Mouse (Mus musculus) heart, embryonic 14.5 days (tissue): ENCODE measurements around the gene Wfdc8. TPM values are rescaled to one million over a fixed set of nuclear protein-coding genes. Genes with fewer than 3 reads are reported as not detected.
"Not testable (repeated sequence)": the region's sequence is repeated elsewhere in the genome, so short reads cannot be mapped to it uniquely, and the experiment has no call there.

Experiments
- ATAC-seq: fragments of 200-750 bp; cut with Nextera tagmentation; 2 replicates; pipeline ENCODE4 v1.8.0; 2017; ENCODE audit warnings: low read depth, moderate TSS enrichment; ENCODE audit not compliant: insufficient number of reproducible peaks, insufficient read depth, low FRiP score
- H3K27ac ChIP-seq, 2 experiments: fragments of 200-500 bp in 1 of 2; fragments of 300-500 bp in 1 of 2; sonication (generic) in 1 of 2; replicated peaks in 1 of 2; 2 replicates each; pipeline ENCODE4 v1.5.1; 2012 to 2014; ENCODE audit warnings: low read depth in 2 of 2, low read length in 2 of 2, control low read depth in 1 of 2, mild to moderate bottlenecking in 1 of 2, mixed read lengths in 1 of 2; ENCODE audit not compliant: control insufficient read depth in 1 of 2, insufficient read depth in 1 of 2
- H3K27me3 ChIP-seq: fragments of 300-500 bp; sonication (generic); 2 replicates; pipeline ENCODE4 v1.6.1; 2014; ENCODE audit warnings: mild to moderate bottlenecking, low read length, control low read depth; ENCODE audit not compliant: control insufficient read depth, insufficient read depth
- H3K36me3 ChIP-seq: fragments of 300-500 bp; sonication (generic); 2 replicates; pipeline ENCODE4 v1.6.1; 2014; ENCODE audit warnings: mild to moderate bottlenecking, control low read depth, low read length, mixed read lengths; ENCODE audit not compliant: control insufficient read depth, insufficient read depth
- H3K4me1 ChIP-seq, 2 experiments: fragments of 200-500 bp in 1 of 2; fragments of 300-500 bp in 1 of 2; sonication (generic) in 1 of 2; 2 replicates each; pipeline ENCODE4 v1.6.1; 2012 to 2014; ENCODE audit warnings: low read length in 2 of 2, control low read depth in 1 of 2, mixed read lengths in 1 of 2; ENCODE audit not compliant: control insufficient read depth in 2 of 2, insufficient read depth in 2 of 2
- H3K4me2 ChIP-seq: fragments of 300-500 bp; sonication (generic); 2 replicates; pipeline ENCODE4 v1.6.1; 2014; ENCODE audit warnings: mild to moderate bottlenecking, low read length
- H3K4me3 ChIP-seq, 2 experiments: fragments of 200-500 bp in 1 of 2; fragments of 300-500 bp in 1 of 2; sonication (generic) in 1 of 2; 2 replicates each; pipeline ENCODE4 v1.5.1; 2012 to 2014; ENCODE audit warnings: low read length in 2 of 2, mild to moderate bottlenecking in 2 of 2, control low read depth in 1 of 2, low read depth in 1 of 2, moderate library complexity in 1 of 2; ENCODE audit not compliant: control insufficient read depth in 1 of 2, insufficient read depth in 1 of 2
- H3K9ac ChIP-seq: fragments of 300-500 bp; sonication (generic); 2 replicates; pipeline ENCODE4 v1.6.1; 2014; ENCODE audit warnings: mild to moderate bottlenecking, low read length
- H3K9me3 ChIP-seq: fragments of 300-500 bp; sonication (generic); 2 replicates; pipeline ENCODE4 v1.6.1; 2016; ENCODE audit warnings: low read length, control low read depth; ENCODE audit not compliant: control insufficient read depth
- WGBS: fragments of 180-500 bp; shearing (Covaris S2); extraction: QIAGEN DNeasy Blood & Tissue Kit; methylation state at CpG from one replicate; pipeline ENCODE4 v1.1.7; 2014; 5-methylcytosine and 5-hydroxymethylcytosine counted together
- polyA plus RNA-seq: library from polyadenylated mRNA; unstranded; fragments of >200 nt; fragmentation: Nextera tagmentation; extraction: Ambion mirVana; gene quantifications from 2 replicates; pipeline ENCODE4 v1.2.1, GENCODE M21; 2014

The Wfdc8 gene
- polyA plus RNA-seq: not detected in 2 replicates

- H3K9me3 ChIP-seq, H3K4me1 ChIP-seq, H3K4me3 ChIP-seq, H3K27ac ChIP-seq, ATAC-seq, H3K4me2 ChIP-seq, H3K36me3 ChIP-seq, H3K9ac ChIP-seq, H3K27me3 ChIP-seq: not testable (repeated sequence)
- 49% methylated on average over 8 of the region's 8 CpGs for WGBS
Measured at GRCm38 (mm10) chr2:164613471-164613870, at the start of gene Wfdc8, which contains the start of gene Wfdc6b. TSS of gene Wfdc8 (minus strand) at chr2:164613626. TSS of gene Wfdc6b (plus strand) at chr2:164613522.

DNA sequence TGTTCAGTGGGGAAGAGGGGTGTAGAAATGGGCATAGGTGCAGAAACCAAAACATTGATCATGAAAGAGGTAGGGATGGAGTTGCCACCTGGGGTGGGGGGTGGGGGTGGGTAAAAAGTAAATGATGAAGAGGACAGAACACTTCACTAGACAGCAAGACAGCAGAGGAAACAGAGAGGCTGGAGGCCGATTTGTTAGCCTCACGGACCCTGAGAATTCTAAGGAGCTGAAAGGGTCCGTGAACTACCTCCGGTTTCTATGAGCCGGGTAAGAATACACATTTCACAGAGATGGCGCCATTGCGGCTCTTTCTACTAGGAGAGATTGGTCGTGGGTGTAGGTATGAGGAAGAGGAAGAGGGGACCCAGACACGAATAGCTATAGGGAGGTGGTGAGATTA, 43.1 kb upstream of the Wfdc8 start, which contains the start of gene Wfdc9:
Gene Wfdc9 (minus strand): TSS at position 101 of the 400 bp plus-strand sequence.
- WGBS: 78% methylated on average over 9 of the region's 9 CpGs
- Histone ChIP-seq H3K4me2 (no peak within 1 kb of the TSS), H3K4me3 (no peak within 1 kb of the TSS), H3K9me3 (no peaks in the 10 kb centered on the region), H3K9ac (no peak within 1 kb of the TSS), H3K27me3 (0 out of 2 replicates have a peak, but pooled peaks cover 4% of the 10 kb centered on the region), H3K36me3 (no peaks in the 10 kb centered on the region), H3K4me1 (no peaks in the 10 kb centered on the region), H3K27ac (no peak within 1 kb of the TSS)
- no peak for ATAC-seq

GRCm38 (mm10) chr2:164655858-164656257, 42.4 kb upstream of the Wfdc8 start, which contains the start of gene Wfdc10:
TSS of gene Wfdc10 (plus strand) at chr2:164656046.
- no peaks in the 10 kb centered on the region for H3K36me3 ChIP-seq
- H3K27ac ChIP-seq: no peak within 1 kb of the TSS
- 0 out of 2 replicates have a peak, but pooled peaks cover 4% of the 10 kb centered on the region for H3K27me3 ChIP-seq
- no peak within 1 kb of the TSS for H3K9ac ChIP-seq
- no peaks in the 10 kb centered on the region for H3K4me1 ChIP-seq
- WGBS: 9% methylated on average over 11 of the region's 11 CpGs
- no peak within 1 kb of the TSS for H3K4me2 ChIP-seq
- no peak within 1 kb of the TSS for H3K4me3 ChIP-seq
- no peaks in the 10 kb centered on the region for H3K9me3 ChIP-seq
- ATAC-seq: no peak

- H3K4me2 ChIP-seq: no peak overlapping the region
- H3K4me1 ChIP-seq: no peaks in the 10 kb centered on the region
- 75% methylated on average over 13 of the region's 13 CpGs for WGBS
- no peak for ATAC-seq
- H3K27me3 ChIP-seq: no peaks in the 10 kb centered on the region
- no peaks in the 10 kb centered on the region for H3K36me3 ChIP-seq
- H3K27ac ChIP-seq: no peak overlapping the region
- H3K4me3 ChIP-seq: no peak overlapping the region
- H3K9ac ChIP-seq: no peak overlapping the region
- H3K9me3 ChIP-seq: no peaks in the 10 kb centered on the region
Measured at GRCm38 (mm10) chr2:164641881-164642673, 28.7 kb upstream of the Wfdc8 start.

- H3K4me1 ChIP-seq: no peaks in the 10 kb centered on the region
- no peak overlapping the region for H3K9ac ChIP-seq
- WGBS: 68% methylated on average over 7 of the region's 7 CpGs
- H3K9me3 ChIP-seq: no peaks in the 10 kb centered on the region
- no peaks in the 10 kb centered on the region for H3K27me3 ChIP-seq
- no peak overlapping the region for H3K4me2 ChIP-seq
- no peak overlapping the region for H3K27ac ChIP-seq
- ATAC-seq: no peak
- H3K36me3 ChIP-seq: no peaks in the 10 kb centered on the region
- no peak overlapping the region for H3K4me3 ChIP-seq
Measured at GRCm38 (mm10) chr2:164641129-164641528, 27.7 kb upstream of the Wfdc8 start.

GRCm38 (mm10) chr2:164638696-164639095, 25.3 kb upstream of the Wfdc8 start, which contains the start of gene Wfdc16:
TSS of gene Wfdc16 (minus strand) at chr2:164638796.
- Histone ChIP-seq H3K4me1 (no peaks in the 10 kb centered on the region), H3K4me2 (no peak within 1 kb of the TSS), H3K4me3 (no peak within 1 kb of the TSS), H3K27ac (no peak within 1 kb of the TSS), H3K9ac (no peak within 1 kb of the TSS), H3K9me3 (no peaks in the 10 kb centered on the region), H3K27me3 (no peaks in the 10 kb centered on the region), H3K36me3 (no peaks in the 10 kb centered on the region)
- 74% methylated on average over 3 of the region's 3 CpGs for WGBS
- no peak for ATAC-seq

DNA sequence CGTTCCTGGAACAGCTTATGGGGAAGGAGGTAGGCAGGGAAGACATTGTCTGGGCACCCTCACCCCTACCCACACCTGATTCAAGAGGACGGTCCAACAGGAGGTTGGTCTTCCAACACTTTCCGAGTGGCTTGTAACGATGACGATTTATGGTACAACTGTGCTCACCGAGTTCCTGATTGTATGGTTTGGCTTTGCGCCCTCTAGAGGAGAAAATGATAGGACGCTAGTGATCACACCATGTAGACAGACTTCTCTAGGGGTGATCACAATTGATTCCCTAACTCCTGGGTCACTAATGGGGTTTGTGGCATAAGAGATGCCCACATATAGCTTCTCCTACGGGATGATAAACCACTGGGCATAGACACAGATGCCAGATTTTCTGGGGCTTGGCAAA, 21.8 kb upstream of the Wfdc8 start:
- WGBS: 77% methylated on average over 9 of the region's 9 CpGs
- no peaks in the 10 kb centered on the region for H3K27me3 ChIP-seq
- H3K27ac ChIP-seq: no peak overlapping the region
- H3K4me1 ChIP-seq: no peaks in the 10 kb centered on the region
- no peak overlapping the region for H3K4me3 ChIP-seq
- H3K36me3 ChIP-seq: no peaks in the 10 kb centered on the region
- no peaks in the 10 kb centered on the region for H3K9me3 ChIP-seq
- H3K4me2 ChIP-seq: no peak overlapping the region
- ATAC-seq: no peak
- no peak overlapping the region for H3K9ac ChIP-seq
